Mouse (Mus musculus): ENCODE results near the gene Mobp. TPM values are rescaled to one million over a fixed set of nuclear protein-coding genes. Genes with fewer than 3 reads are reported as not detected.

The Mobp gene
- polyA plus RNA-seq, 1 experiment from 2014 or later: not detected

GRCm38 (mm10) chr9:120132980-120133754, 16.3 kb upstream of the Mobp start:
- ATAC-seq: 0 out of 2 replicates have a peak, but pooled peaks have one; percentile 16
- H3K27ac ChIP-seq (ENCODE audit: low read length): 0 out of 2 replicates have a peak overlapping the region, but pooled peaks have one; percentile 34
- 37% methylated on average over 8 of the region's 8 CpGs for WGBS

GRCm38 (mm10) chr9:120133755-120134475, 15.6 kb upstream of the Mobp start:
- Histone ChIP-seq H3K4me3 (ENCODE audit: low read length) (no peak overlapping the region), H3K4me2 (ENCODE audit: low read depth, low read length) (no peak overlapping the region), H3K9me3 (ENCODE audit: control insufficient read depth, low read length) (no peaks in the 10 kb centered on the region), H3K9ac (ENCODE audit: low read depth, low read length) (no peak overlapping the region), H3K27me3 (replicated peaks; ENCODE audit: control insufficient read depth, insufficient read depth, low read length) (no peaks in the 10 kb centered on the region), H3K36me3 (ENCODE audit: control insufficient read depth, insufficient read depth, low read length) (peaks cover 12% of the 10 kb centered on the region), H3K4me1 (ENCODE audit: control insufficient read depth, insufficient read depth, low read length) (peaks cover 8% of the 10 kb centered on the region), H3K27ac (ENCODE audit: low read length) (peak overlapping the region; percentile 34; the same call in 1 of the 2 replicates)
- peak; percentile 18; the same call in 1 of the 2 replicates for ATAC-seq
- WGBS: 40% methylated on average over 6 of the region's 6 CpGs

More at GRCm38 (mm10) chr9:120132980-120133754, 16.3 kb upstream of the Mobp start:
- Histone ChIP-seq H3K36me3 (ENCODE audit: control insufficient read depth, insufficient read depth, low read length) (peaks cover 12% of the 10 kb centered on the region), H3K9me3 (ENCODE audit: control insufficient read depth, low read length) (no peaks in the 10 kb centered on the region), H3K4me1 (ENCODE audit: control insufficient read depth, insufficient read depth, low read length) (peaks cover 12% of the 10 kb centered on the region), H3K4me3 (ENCODE audit: low read length) (no peak overlapping the region), H3K9ac (ENCODE audit: low read depth, low read length) (no peak overlapping the region), H3K4me2 (ENCODE audit: low read depth, low read length) (no peak overlapping the region), H3K27me3 (replicated peaks; ENCODE audit: control insufficient read depth, insufficient read depth, low read length) (no peaks in the 10 kb centered on the region)

- no peak overlapping the region for H3K4me2 ChIP-seq (ENCODE audit: low read depth, low read length)
- no peaks in the 10 kb centered on the region for H3K27me3 ChIP-seq (replicated peaks; ENCODE audit: control insufficient read depth, insufficient read depth, low read length)
- H3K36me3 ChIP-seq (ENCODE audit: control insufficient read depth, insufficient read depth, low read length): peaks cover 12% of the 10 kb centered on the region
- H3K4me3 ChIP-seq (ENCODE audit: low read length): no peak overlapping the region
- no peak for ATAC-seq
- H3K9me3 ChIP-seq (ENCODE audit: control insufficient read depth, low read length): no peaks in the 10 kb centered on the region
- WGBS: 75% methylated on average over 13 of the region's 13 CpGs
- H3K27ac ChIP-seq (ENCODE audit: low read length): 0 out of 2 replicates have a peak overlapping the region, but pooled peaks have one; percentile 34
- no peak overlapping the region for H3K9ac ChIP-seq (ENCODE audit: low read depth, low read length)
- 0 out of 2 replicates have a peak, but pooled peaks cover 1% of the 10 kb centered on the region for H3K4me1 ChIP-seq (ENCODE audit: control insufficient read depth, insufficient read depth, low read length)
Measured at GRCm38 (mm10) chr9:120134529-120135160, 14.9 kb upstream of the Mobp start.

- 85% methylated on average over 11 of the region's 11 CpGs for WGBS
- H3K27ac ChIP-seq (ENCODE audit: low read length): no peak overlapping the region
- H3K27me3 ChIP-seq (replicated peaks; ENCODE audit: control insufficient read depth, insufficient read depth, low read length): no peaks in the 10 kb centered on the region
- H3K9me3 ChIP-seq (ENCODE audit: control insufficient read depth, low read length): no peaks in the 10 kb centered on the region
- no peak overlapping the region for H3K4me3 ChIP-seq (ENCODE audit: low read length)
- H3K36me3 ChIP-seq (ENCODE audit: control insufficient read depth, insufficient read depth, low read length): peaks cover 11% of the 10 kb centered on the region
- ATAC-seq: no peak
- no peaks in the 10 kb centered on the region for H3K4me1 ChIP-seq (ENCODE audit: control insufficient read depth, insufficient read depth, low read length)
- no peak overlapping the region for H3K9ac ChIP-seq (ENCODE audit: low read depth, low read length)
- no peak overlapping the region for H3K4me2 ChIP-seq (ENCODE audit: low read depth, low read length)
Measured at GRCm38 (mm10) chr9:120135454-120135853, 14.1 kb upstream of the Mobp start.

GRCm38 (mm10) chr9:120140652-120141051, 8.9 kb upstream of the Mobp start:
- Histone ChIP-seq H3K4me3 (ENCODE audit: low read length) (no peak overlapping the region), H3K9me3 (ENCODE audit: control insufficient read depth, low read length) (no peaks in the 10 kb centered on the region), H3K36me3 (ENCODE audit: control insufficient read depth, insufficient read depth, low read length) (no peaks in the 10 kb centered on the region), H3K27me3 (replicated peaks; ENCODE audit: control insufficient read depth, insufficient read depth, low read length) (no peaks in the 10 kb centered on the region), H3K4me2 (ENCODE audit: low read depth, low read length) (no peak overlapping the region), H3K9ac (ENCODE audit: low read depth, low read length) (no peak overlapping the region), H3K4me1 (ENCODE audit: control insufficient read depth, insufficient read depth, low read length) (no peaks in the 10 kb centered on the region), H3K27ac (ENCODE audit: low read length) (no peak overlapping the region)
- peak; percentile 75 for ATAC-seq
- WGBS: 6% methylated on average over 4 of the region's 4 CpGs

GRCm38 (mm10) chr9:120144474-120144873, 5.0 kb upstream of the Mobp start:
- no peak overlapping the region for H3K4me2 ChIP-seq (ENCODE audit: low read depth, low read length)
- H3K9ac ChIP-seq (ENCODE audit: low read depth, low read length): no peak overlapping the region
- no peak overlapping the region for H3K4me3 ChIP-seq (ENCODE audit: low read length)
- ATAC-seq: no peak
- no peaks in the 10 kb centered on the region for H3K27me3 ChIP-seq (replicated peaks; ENCODE audit: control insufficient read depth, insufficient read depth, low read length)
- no peaks in the 10 kb centered on the region for H3K4me1 ChIP-seq (ENCODE audit: control insufficient read depth, insufficient read depth, low read length)
- no peaks in the 10 kb centered on the region for H3K36me3 ChIP-seq (ENCODE audit: control insufficient read depth, insufficient read depth, low read length)
- WGBS: 84% methylated on average over 13 of the region's 13 CpGs
- no peaks in the 10 kb centered on the region for H3K9me3 ChIP-seq (ENCODE audit: control insufficient read depth, low read length)
- no peak overlapping the region for H3K27ac ChIP-seq (ENCODE audit: low read length)

GRCm38 (mm10) chr9:120151152-120151551, 1.6 kb downstream of the Mobp start:
- Histone ChIP-seq H3K4me1 (ENCODE audit: control insufficient read depth, insufficient read depth, low read length) (no peaks in the 10 kb centered on the region), H3K27me3 (replicated peaks; ENCODE audit: control insufficient read depth, insufficient read depth, low read length) (no peaks in the 10 kb centered on the region), H3K27ac (ENCODE audit: low read length) (no peak overlapping the region), H3K9me3 (ENCODE audit: control insufficient read depth, low read length) (no peaks in the 10 kb centered on the region), H3K4me3 (ENCODE audit: low read length) (no peak overlapping the region), H3K4me2 (ENCODE audit: low read depth, low read length) (no peak overlapping the region), H3K36me3 (ENCODE audit: control insufficient read depth, insufficient read depth, low read length) (no peaks in the 10 kb centered on the region), H3K9ac (ENCODE audit: low read depth, low read length) (no peak overlapping the region)
- WGBS: 67% methylated on average over 5 of the region's 5 CpGs
- ATAC-seq: no peak

GRCm38 (mm10) chr9:120151906-120152399, 2.4 kb downstream of the Mobp start:
- 74% methylated on average over 12 of the region's 12 CpGs for WGBS
- Histone ChIP-seq H3K4me2 (ENCODE audit: low read depth, low read length) (no peak overlapping the region), H3K9ac (ENCODE audit: low read depth, low read length) (no peak overlapping the region), H3K27me3 (replicated peaks; ENCODE audit: control insufficient read depth, insufficient read depth, low read length) (no peaks in the 10 kb centered on the region), H3K9me3 (ENCODE audit: control insufficient read depth, low read length) (no peaks in the 10 kb centered on the region), H3K27ac (ENCODE audit: low read length) (no peak overlapping the region), H3K4me3 (ENCODE audit: low read length) (no peak overlapping the region), H3K36me3 (ENCODE audit: control insufficient read depth, insufficient read depth, low read length) (no peaks in the 10 kb centered on the region), H3K4me1 (ENCODE audit: control insufficient read depth, insufficient read depth, low read length) (no peaks in the 10 kb centered on the region)
- no peak for ATAC-seq

- Histone ChIP-seq H3K36me3 (ENCODE audit: control insufficient read depth, insufficient read depth, low read length) (no peaks in the 10 kb centered on the region), H3K9ac (ENCODE audit: low read depth, low read length) (no peak overlapping the region), H3K4me1 (ENCODE audit: control insufficient read depth, insufficient read depth, low read length) (no peaks in the 10 kb centered on the region), H3K9me3 (ENCODE audit: control insufficient read depth, low read length) (no peaks in the 10 kb centered on the region), H3K4me2 (ENCODE audit: low read depth, low read length) (no peak overlapping the region), H3K27me3 (replicated peaks; ENCODE audit: control insufficient read depth, insufficient read depth, low read length) (no peaks in the 10 kb centered on the region), H3K4me3 (ENCODE audit: low read length) (no peak overlapping the region), H3K27ac (ENCODE audit: low read length) (no peak overlapping the region)
- ATAC-seq: peak; percentile 92
- WGBS: 15% methylated on average over 4 of the region's 4 CpGs
Measured at GRCm38 (mm10) chr9:120158047-120158446, 8.5 kb downstream of the Mobp start.
